Mouse (Mus musculus): ENCODE results near the gene Hnrnpl. TPM values are rescaled to one million over a fixed set of nuclear protein-coding genes. Genes with fewer than 3 reads are reported as not detected.
A peak's percentile ranks its signal among the peaks of the same experiment; 100 is the strongest.

Gene Hnrnpl
- polyA plus RNA-seq, 1 experiment from 2014 or later = 142 TPM

- Histone ChIP-seq H3K27me3 (replicated peaks; ENCODE audit: control insufficient read depth, insufficient read depth, low read length) (no peaks in the 10 kb centered on the region), H3K4me3 (ENCODE audit: low read length) (no peak overlapping the region), H3K36me3 (ENCODE audit: control insufficient read depth, insufficient read depth, low read length) (no peaks in the 10 kb centered on the region), H3K4me2 (ENCODE audit: low read depth, low read length) (peak overlapping the region; percentile 11; the same call in 1 of the 2 replicates), H3K9me3 (ENCODE audit: control insufficient read depth, low read length) (no peaks in the 10 kb centered on the region), H3K9ac (ENCODE audit: low read depth, low read length) (no peak overlapping the region), H3K27ac (ENCODE audit: low read length) (peak overlapping the region; percentile 65), H3K4me1 (ENCODE audit: control insufficient read depth, insufficient read depth, low read length) (peaks cover 10% of the 10 kb centered on the region)
- peak; percentile 65 for ATAC-seq
- 80% methylated on average over 4 of the region's 4 CpGs for WGBS
Measured at GRCm38 (mm10) chr7:28850642-28851041, 42.3 kb downstream of the Hnrnpl start.

- ATAC-seq = no peak
- 93% methylated on average over 2 of the region's 2 CpGs for WGBS
Measured at GRCm38 (mm10) chr7:28859953-28860352, 51.6 kb downstream of the Hnrnpl start.

GRCm38 (mm10) chr7:28860898-28861297 lies 52.6 kb downstream of the Hnrnpl start:
- WGBS = 89% methylated on average over 6 of the region's 6 CpGs
- Histone ChIP-seq H3K9ac (ENCODE audit: low read depth, low read length) (no peak overlapping the region), H3K4me3 (ENCODE audit: low read length) (no peak overlapping the region), H3K4me1 (ENCODE audit: control insufficient read depth, insufficient read depth, low read length) (peaks cover 9% of the 10 kb centered on the region; the same call in 1 of the 2 replicates), H3K4me2 (ENCODE audit: low read depth, low read length) (no peak overlapping the region), H3K27me3 (replicated peaks; ENCODE audit: control insufficient read depth, insufficient read depth, low read length) (no peaks in the 10 kb centered on the region), H3K36me3 (ENCODE audit: control insufficient read depth, insufficient read depth, low read length) (no peaks in the 10 kb centered on the region), H3K27ac (ENCODE audit: low read length) (no peak overlapping the region), H3K9me3 (ENCODE audit: control insufficient read depth, low read length) (peaks cover 4% of the 10 kb centered on the region; the same call in 1 of the 2 replicates)
- no peak for ATAC-seq

More at GRCm38 (mm10) chr7:28859953-28860352, 51.6 kb downstream of the Hnrnpl start:
- Histone ChIP-seq H3K4me2 (ENCODE audit: low read depth, low read length) (no peak overlapping the region), H3K27me3 (replicated peaks; ENCODE audit: control insufficient read depth, insufficient read depth, low read length) (no peaks in the 10 kb centered on the region), H3K9me3 (ENCODE audit: control insufficient read depth, low read length) (peaks cover 4% of the 10 kb centered on the region; the same call in 1 of the 2 replicates), H3K36me3 (ENCODE audit: control insufficient read depth, insufficient read depth, low read length) (no peaks in the 10 kb centered on the region), H3K9ac (ENCODE audit: low read depth, low read length) (no peak overlapping the region), H3K27ac (ENCODE audit: low read length) (no peak overlapping the region), H3K4me1 (ENCODE audit: control insufficient read depth, insufficient read depth, low read length) (peaks cover 9% of the 10 kb centered on the region; the same call in 1 of the 2 replicates), H3K4me3 (ENCODE audit: low read length) (no peak overlapping the region)

- Histone ChIP-seq H3K27ac (ENCODE audit: low read length) (no peak overlapping the region), H3K9me3 (ENCODE audit: control insufficient read depth, low read length) (peaks cover 4% of the 10 kb centered on the region; the same call in 1 of the 2 replicates), H3K4me1 (ENCODE audit: control insufficient read depth, insufficient read depth, low read length) (peaks cover 17% of the 10 kb centered on the region; the same call in 1 of the 2 replicates), H3K9ac (ENCODE audit: low read depth, low read length) (no peak overlapping the region), H3K36me3 (ENCODE audit: control insufficient read depth, insufficient read depth, low read length) (no peaks in the 10 kb centered on the region), H3K27me3 (replicated peaks; ENCODE audit: control insufficient read depth, insufficient read depth, low read length) (no peaks in the 10 kb centered on the region), H3K4me2 (ENCODE audit: low read depth, low read length) (no peak overlapping the region), H3K4me3 (ENCODE audit: low read length) (no peak overlapping the region)
- ATAC-seq = no peak
- 76% methylated on average over 15 of the region's 15 CpGs for WGBS
Measured at GRCm38 (mm10) chr7:28862817-28863499, 54.6 kb downstream of the Hnrnpl start.

- H3K4me1 ChIP-seq (ENCODE audit: control insufficient read depth, insufficient read depth, low read length) = peaks cover 17% of the 10 kb centered on the region; the same call in 1 of the 2 replicates
- H3K4me2 ChIP-seq (ENCODE audit: low read depth, low read length) = no peak within 1 kb of the TSS
- H3K9me3 ChIP-seq (ENCODE audit: control insufficient read depth, low read length) = peaks cover 4% of the 10 kb centered on the region; the same call in 1 of the 2 replicates
- WGBS = 84% methylated on average over 6 of the region's 6 CpGs
- no peaks in the 10 kb centered on the region for H3K36me3 ChIP-seq (ENCODE audit: control insufficient read depth, insufficient read depth, low read length)
- no peak within 1 kb of the TSS for H3K4me3 ChIP-seq (ENCODE audit: low read length)
- ATAC-seq = no peak
- H3K27ac ChIP-seq (ENCODE audit: low read length) = no peak within 1 kb of the TSS
- no peaks in the 10 kb centered on the region for H3K27me3 ChIP-seq (replicated peaks; ENCODE audit: control insufficient read depth, insufficient read depth, low read length)
- H3K9ac ChIP-seq (ENCODE audit: low read depth, low read length) = peak within 1 kb of the TSS; percentile 25; the same call in 1 of the 2 replicates
Measured at GRCm38 (mm10) chr7:28863540-28863939, 55.2 kb downstream of the Hnrnpl start, which contains the start of gene Lgals7. TSS of gene Lgals7 (plus strand) at chr7:28863853.

- Histone ChIP-seq H3K27ac (ENCODE audit: low read length) (no peak overlapping the region), H3K4me1 (ENCODE audit: control insufficient read depth, insufficient read depth, low read length) (peaks cover 17% of the 10 kb centered on the region; the same call in 1 of the 2 replicates), H3K36me3 (ENCODE audit: control insufficient read depth, insufficient read depth, low read length) (no peaks in the 10 kb centered on the region), H3K9ac (ENCODE audit: low read depth, low read length) (peak overlapping the region; percentile 25; the same call in 1 of the 2 replicates), H3K27me3 (replicated peaks; ENCODE audit: control insufficient read depth, insufficient read depth, low read length) (no peaks in the 10 kb centered on the region), H3K9me3 (ENCODE audit: control insufficient read depth, low read length) (peaks cover 4% of the 10 kb centered on the region; the same call in 1 of the 2 replicates), H3K4me3 (ENCODE audit: low read length) (no peak overlapping the region), H3K4me2 (ENCODE audit: low read depth, low read length) (no peak overlapping the region)
- 50% methylated on average over 9 of the region's 9 CpGs for WGBS
- ATAC-seq = no peak
Measured at GRCm38 (mm10) chr7:28864288-28864750, 56.0 kb downstream of the Hnrnpl start.

- no peaks in the 10 kb centered on the region for H3K27me3 ChIP-seq (replicated peaks; ENCODE audit: control insufficient read depth, insufficient read depth, low read length)
- H3K4me1 ChIP-seq (ENCODE audit: control insufficient read depth, insufficient read depth, low read length) = peaks cover 17% of the 10 kb centered on the region; the same call in 1 of the 2 replicates
- H3K27ac ChIP-seq (ENCODE audit: low read length) = 0 out of 2 replicates have a peak overlapping the region, but pooled peaks have one; percentile 7
- peak overlapping the region; percentile 60 for H3K9ac ChIP-seq (ENCODE audit: low read depth, low read length)
- WGBS = 37% methylated on average over 33 of the region's 33 CpGs
- peak overlapping the region; percentile 28 for H3K4me3 ChIP-seq (ENCODE audit: low read length)
- no peaks in the 10 kb centered on the region for H3K36me3 ChIP-seq (ENCODE audit: control insufficient read depth, insufficient read depth, low read length)
- peak; percentile 72 for ATAC-seq
- H3K9me3 ChIP-seq (ENCODE audit: control insufficient read depth, low read length) = peaks cover 4% of the 10 kb centered on the region; the same call in 1 of the 2 replicates
- H3K4me2 ChIP-seq (ENCODE audit: low read depth, low read length) = peak overlapping the region; percentile 55
Measured at GRCm38 (mm10) chr7:28865481-28866300, 57.4 kb downstream of the Hnrnpl start.

GRCm38 (mm10) chr7:28866769-28867507 lies 58.6 kb downstream of the Hnrnpl start:
- peak overlapping the region; percentile 15; the same call in 1 of the 2 replicates for H3K27ac ChIP-seq (ENCODE audit: low read length)
- peak overlapping the region; percentile 50; the same call in 1 of the 2 replicates for H3K9ac ChIP-seq (ENCODE audit: low read depth, low read length)
- no peak overlapping the region for H3K4me2 ChIP-seq (ENCODE audit: low read depth, low read length)

More at GRCm38 (mm10) chr7:28866769-28867507, 58.6 kb downstream of the Hnrnpl start:
- Histone ChIP-seq H3K36me3 (ENCODE audit: control insufficient read depth, insufficient read depth, low read length) (no peaks in the 10 kb centered on the region), H3K4me3 (ENCODE audit: low read length) (no peak overlapping the region), H3K9me3 (ENCODE audit: control insufficient read depth, low read length) (no peaks in the 10 kb centered on the region), H3K4me1 (ENCODE audit: control insufficient read depth, insufficient read depth, low read length) (peaks cover 17% of the 10 kb centered on the region; the same call in 1 of the 2 replicates), H3K27me3 (replicated peaks; ENCODE audit: control insufficient read depth, insufficient read depth, low read length) (no peaks in the 10 kb centered on the region)
- 87% methylated on average over 28 of the region's 28 CpGs for WGBS
- peak; percentile 22; the same call in 1 of the 2 replicates for ATAC-seq

Measured in intestine, embryonic 16.5 days (tissue).